Mouse (Mus musculus) neural tube, embryonic 10.5 days (tissue): ENCODE measurements around the gene Cerk.
"Not testable (repeated sequence)": the region's sequence is repeated elsewhere in the genome, so short reads cannot be mapped to it uniquely, and the experiment has no call there.

Experiments
- DNase-seq: peaks from one replicate; pipeline ENCODE4 v3.0.0-alpha.2; 2017; ENCODE audit warnings: low spot score; ENCODE audit errors: extremely low spot score

Cerk gene

DNA sequence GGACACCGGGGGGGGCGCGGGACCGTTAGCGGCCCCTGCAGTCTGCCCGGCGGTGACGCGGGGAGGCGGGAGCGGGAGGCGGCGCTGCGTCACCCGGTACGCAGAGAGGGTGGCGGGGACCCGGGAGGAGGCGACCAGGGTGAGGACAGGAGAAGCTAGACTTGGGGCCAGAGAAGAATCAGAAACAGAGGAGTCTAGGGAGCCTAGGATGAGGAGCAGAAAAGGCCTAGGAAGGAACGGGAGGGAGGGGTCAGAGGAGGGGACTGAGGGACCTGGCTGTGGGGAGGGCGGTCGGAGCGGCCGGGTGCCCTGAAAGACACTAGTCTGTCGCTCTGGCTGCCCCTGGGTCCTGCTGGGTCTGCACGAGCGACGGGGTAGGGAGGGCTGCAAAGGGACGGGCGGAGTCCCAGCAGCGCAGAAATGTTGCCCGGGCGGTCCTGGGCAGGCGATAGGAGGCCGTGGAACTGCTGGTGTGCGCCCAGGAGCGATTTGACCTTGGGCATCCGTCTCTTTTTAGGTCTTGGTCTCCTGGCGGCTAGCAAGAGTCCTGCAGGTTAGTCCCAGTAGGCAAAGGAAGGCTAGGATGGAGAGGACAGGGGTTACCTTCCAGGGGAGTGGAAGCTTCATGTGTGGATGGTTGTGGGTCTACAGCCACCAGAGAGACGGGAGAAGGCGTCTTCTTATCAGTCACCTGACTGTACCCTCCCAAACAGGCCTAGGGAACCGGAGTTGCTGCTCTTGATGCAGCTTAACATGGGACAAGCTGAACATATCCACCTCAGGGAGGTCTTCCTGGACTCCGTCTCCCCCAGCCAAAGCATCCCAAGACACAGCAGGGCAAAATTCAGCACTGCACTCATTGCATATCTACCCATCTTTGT is at the start of gene Cerk:
TSS of gene Cerk (minus strand) at position 453 of the 881 bp plus-strand sequence.
- no peak for DNase-seq

- no peak for DNase-seq
Measured at GRCm38 (mm10) chr15:86234517-86235441, 48.8 kb upstream of the Cerk start.

DNA sequence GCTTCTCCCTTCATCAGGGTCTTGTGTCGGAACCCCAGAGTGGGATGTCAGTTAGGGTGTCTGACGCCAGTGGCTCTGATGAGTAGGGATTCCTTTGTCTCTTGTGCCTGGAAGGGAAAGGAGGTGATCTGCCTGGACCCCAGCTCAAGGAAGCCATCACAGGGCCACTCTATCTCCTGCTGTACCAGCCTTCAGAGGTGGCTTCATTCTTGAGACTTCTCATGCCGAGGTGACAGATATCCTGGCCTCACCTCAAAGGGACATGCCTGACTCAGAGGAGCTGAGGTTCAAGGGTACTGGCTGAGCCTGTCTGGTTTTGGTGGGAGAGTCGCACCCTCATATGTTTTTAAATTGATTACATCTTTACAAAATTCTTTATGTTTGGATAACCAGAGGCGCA is 48.1 kb upstream of the Cerk start:
- DNase-seq: no peak

DNA sequence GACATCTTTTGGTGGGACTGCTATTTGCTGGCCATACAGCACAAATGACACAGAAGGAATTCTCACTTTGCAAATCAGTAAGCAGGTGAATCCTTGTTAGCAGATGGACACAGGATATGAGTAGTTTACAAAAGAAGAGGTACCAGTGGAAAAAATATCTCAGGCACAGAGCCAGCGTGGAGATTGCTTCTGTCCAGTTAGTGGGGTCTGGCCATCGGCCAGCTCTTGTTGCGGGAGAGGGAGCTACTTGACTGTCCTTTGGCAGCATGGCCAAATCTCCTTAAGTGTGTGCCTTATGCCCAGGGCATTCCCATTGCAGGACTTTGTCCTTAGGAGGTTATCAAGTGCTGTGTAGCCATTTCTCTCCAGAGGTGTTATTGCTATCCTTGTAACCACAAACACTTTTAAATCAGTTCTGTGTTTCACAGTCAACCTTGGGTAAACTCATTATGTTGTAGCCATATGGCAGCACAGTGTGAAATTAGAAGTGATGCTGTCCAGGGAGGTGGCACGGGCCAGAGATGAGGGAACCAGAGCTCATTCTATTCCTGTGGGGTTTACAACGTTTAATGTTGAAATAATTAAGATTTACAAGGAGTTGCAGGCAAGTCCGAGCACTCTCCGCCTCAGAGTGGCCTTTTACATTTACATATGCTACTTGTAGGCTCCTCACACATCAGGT is 46.0 kb upstream of the Cerk start:
- no peak for DNase-seq

DNA sequence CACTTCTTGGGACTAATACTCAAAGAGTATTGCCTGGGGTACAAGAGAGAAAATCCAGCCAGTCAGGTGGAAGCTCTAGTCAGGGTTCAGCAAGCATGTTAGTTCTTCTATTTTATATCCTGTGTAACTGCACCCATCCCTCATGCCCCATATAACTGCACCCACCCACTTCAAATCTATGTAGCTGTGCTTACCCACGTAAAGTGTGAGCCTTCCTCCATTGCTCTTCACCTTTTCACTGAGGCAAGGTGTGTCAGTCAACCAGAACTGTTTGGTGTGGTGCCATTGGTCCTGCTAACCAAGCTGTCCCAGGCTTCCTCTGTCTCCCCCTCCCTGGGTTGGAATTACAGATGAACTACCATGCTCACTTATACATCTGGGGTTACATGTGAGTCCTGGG is 45.2 kb upstream of the Cerk start:
- DNase-seq: no peak

DNA sequence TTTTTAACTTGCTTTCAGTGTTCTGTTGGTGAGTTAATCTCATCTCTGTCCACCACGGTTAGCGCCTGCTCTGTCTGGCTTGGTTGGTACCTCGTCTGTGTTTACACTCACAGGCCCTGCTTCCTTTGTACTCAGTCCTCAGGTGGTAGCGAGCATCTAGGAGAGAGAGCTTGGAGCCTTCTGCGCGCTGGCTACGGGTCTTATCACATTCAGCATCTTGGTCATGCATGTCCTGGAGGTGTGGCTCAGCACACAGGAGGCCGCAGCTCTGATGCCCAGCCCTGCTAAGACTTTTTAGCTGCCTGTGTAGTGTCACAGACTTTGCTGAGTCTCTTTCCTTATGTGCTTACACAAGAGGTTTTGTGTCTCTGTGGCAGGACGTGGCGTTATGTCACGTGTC is 43.7 kb upstream of the Cerk start:
- no peak for DNase-seq

- DNase-seq: no peak
Measured at GRCm38 (mm10) chr15:86229088-86229487, 43.1 kb upstream of the Cerk start.

GRCm38 (mm10) chr15:86228186-86228585 is 42.2 kb upstream of the Cerk start:
- no peak for DNase-seq

DNA sequence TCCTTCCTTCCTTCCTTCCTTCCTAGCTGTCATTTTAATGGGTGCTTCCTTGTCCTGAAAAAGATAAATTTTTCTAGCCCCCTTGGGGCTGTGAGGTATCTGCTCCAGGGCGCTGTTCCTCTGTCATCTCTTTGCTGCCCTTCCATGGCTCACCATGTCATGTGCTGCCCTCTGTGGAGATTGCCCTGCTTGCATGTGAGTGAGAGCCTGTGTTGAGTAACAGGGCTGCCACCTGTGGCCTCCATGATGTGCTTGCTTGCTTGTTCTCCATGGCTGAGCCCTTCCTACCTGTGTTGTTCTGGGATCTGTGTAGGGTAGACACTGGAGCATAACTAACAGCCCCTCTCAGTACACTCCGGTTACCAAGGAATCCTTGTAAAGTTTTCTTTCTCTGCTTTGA is 41.0 kb upstream of the Cerk start:
- DNase-seq: no peak

DNA sequence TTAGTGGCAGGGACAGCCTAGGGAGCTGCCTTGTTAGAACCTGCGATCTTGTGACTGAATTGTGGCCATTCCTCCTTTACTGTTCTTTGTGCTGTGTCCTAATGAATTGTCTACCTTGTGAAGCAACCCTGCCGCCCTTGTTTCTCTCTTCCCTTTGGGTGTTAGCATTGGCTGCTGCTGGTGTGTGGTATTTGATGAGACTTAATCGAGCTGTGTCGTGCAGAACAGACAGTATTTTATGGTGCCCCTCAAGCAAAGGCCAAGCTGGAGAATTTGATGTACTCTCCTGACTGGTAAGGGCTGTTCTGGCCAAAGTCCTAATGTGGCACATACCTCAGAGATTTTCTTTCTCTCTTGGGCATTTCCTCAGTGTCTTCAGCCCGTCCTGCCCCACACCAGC is 40.3 kb upstream of the Cerk start:
- no peak for DNase-seq

- no peak for DNase-seq
Measured at GRCm38 (mm10) chr15:86224972-86225551, 39.1 kb upstream of the Cerk start.

- DNase-seq: not testable (repeated sequence)
Measured at GRCm38 (mm10) chr15:86221901-86222300, 36.0 kb upstream of the Cerk start.

GRCm38 (mm10) chr15:86221369-86221768 is 35.4 kb upstream of the Cerk start:
- DNase-seq: no peak

GRCm38 (mm10) chr15:86220715-86221114 is 34.8 kb upstream of the Cerk start:
- DNase-seq: no peak

DNA sequence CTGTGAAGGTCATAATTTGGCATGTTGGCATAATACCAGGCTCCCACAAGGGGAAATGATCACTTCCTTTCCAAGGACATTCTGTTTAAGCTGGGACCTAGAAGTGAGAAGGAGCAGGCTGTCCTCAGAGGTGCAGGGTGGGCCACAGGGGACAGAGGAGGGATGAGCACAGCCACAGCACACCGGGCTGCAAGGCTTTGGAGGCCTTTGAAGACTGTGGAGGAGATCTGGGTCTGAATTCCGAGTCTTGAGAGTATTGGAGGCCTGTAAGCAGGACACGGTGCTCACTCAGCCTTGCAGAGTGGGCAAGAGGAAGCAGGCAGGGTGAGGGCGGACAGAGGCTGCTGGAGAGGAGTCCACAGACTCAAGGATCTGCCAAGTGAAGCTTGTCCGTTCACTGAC is 34.3 kb upstream of the Cerk start:
- DNase-seq: no peak

DNA sequence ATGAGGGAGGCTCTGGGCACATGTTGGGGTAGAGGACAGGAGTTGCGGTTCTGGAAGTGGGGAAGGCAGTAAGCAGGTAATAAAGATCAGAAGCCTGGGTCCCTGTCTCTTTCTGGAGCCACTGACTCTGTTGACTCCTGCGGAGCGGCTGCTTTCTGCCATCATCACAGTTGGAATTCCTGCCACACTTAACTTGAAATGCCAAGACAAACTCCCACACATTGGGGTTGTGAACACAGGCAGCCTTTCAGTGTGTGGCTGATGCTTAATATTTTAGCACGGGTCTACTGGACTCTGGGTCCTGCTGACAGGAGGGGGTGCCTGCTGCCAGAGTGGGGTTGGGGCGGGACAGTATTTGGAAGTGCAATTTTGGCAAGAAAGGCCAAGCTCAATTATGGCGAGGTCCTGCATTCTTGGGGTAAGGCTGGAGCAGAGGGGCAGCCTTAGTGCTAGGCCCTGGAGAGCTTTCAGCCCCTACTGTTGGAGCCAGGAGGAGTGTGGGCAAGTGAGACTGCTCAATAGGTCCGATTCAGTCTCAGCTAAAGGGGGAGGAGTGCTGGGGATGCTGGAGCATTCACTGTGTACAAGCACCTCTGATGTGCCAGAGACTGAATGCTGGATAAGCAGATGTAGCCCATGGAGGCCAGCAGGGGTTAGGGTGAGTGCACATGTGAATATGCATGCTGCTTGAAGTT is 33.7 kb upstream of the Cerk start:
- DNase-seq: no peak

- not testable (repeated sequence) for DNase-seq
Measured at GRCm38 (mm10) chr15:86216641-86217040, 30.7 kb upstream of the Cerk start.

DNA sequence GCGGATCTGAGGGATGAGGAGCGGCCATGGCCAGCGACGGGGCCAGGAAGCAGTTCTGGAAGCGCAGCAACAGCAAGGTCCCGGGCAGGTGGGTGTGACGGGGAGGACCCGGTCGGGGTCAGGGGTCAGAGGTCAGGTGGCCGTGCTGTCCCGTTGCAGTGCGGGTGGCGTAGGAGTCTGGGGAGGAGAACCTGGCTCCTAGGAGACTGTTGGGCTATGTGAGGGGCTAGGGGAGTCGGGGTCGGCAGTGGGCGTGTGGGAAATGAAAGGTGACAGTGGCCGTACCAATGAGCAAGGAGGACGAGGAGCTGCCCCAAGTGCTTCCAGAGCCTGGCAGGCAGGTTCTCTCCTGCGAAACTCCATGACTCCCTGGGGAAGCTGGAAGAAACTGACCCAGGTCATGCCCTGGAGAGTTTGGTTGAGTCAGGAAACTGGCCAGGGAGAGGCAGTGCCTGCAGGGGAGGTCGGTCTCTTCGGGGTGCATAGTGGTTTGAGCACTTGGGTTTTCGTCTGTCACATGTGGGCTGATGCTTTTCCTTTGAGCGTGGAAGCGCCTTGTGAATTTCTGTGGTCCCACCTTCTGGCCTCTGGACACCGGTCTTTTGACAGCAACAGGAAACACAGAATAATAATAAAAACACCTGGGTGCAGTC is 28.7 kb upstream of the Cerk start:
- DNase-seq: no peak

DNA sequence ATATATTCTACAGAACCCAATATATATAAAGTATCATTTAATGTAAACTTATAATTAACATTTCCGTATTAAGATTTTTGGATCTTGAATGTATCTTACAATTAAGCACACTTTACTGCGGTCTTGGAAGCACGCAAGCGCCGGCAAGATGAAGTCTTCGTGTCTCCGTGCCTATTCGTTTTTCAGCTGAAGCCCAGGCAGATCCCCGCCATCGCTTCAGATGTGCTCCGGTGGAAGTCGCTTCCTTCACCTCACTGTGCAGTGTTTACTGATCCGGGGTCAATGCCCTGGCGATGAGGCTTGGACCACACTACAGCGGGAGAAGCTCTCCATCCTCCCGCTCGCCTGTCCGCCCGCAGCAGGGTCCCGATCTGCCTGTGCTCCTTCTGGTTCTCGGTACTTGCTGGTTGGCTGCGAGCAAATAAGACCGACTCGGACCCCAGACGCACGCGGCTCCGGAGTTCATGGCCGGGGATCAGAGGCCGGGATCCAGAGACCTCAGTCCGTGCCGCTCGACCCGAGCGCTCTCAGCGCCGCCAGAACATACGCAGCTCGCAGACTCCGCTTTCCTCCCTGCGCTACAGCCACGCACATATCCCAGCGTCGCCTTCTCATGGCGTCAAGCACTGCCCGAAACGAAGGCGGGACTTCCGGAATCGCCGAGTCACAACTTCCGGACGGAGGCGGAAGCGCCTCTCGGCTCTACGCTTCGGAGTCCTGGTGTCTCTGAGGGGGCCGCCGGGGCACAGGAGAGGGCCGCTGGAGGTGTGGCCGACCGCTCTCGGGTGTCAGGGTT is 28.0 kb upstream of the Cerk start, which contains the start of gene Tbc1d22a:
TSS of gene Tbc1d22a (plus strand) at position 707 of the 796 bp plus-strand sequence.
- DNase-seq: peak; percentile 98
